Mouse (Mus musculus) spleen, adult 2 months (tissue): ENCODE results near the gene Cenpk. TPM values are rescaled to one million over a fixed set of nuclear protein-coding genes. Genes with fewer than 3 reads are reported as not detected.

Experiments used
- DNase-seq, 2 experiments: peaks; one replicate each; pipeline versions ENCODE4 v3.0.0 to v3.0.0-alpha.2; 2012 to 2021; ENCODE audit warnings: low spot score in 2 of 2, low read depth in 1 of 2
- H3K27ac ChIP-seq: fragments of 200-500 bp; 2 replicates; pipeline ENCODE4 v1.5.1; 2012; ENCODE audit warnings: low read length, inconsistent platforms; ENCODE audit not compliant: insufficient read depth
- H3K27me3 ChIP-seq: fragments of 200-500 bp; 2 replicates; pipeline ENCODE4 v1.6.1; 2012; ENCODE audit warnings: mild to moderate bottlenecking, moderate library complexity, low read length, inconsistent platforms; ENCODE audit not compliant: control insufficient read depth, insufficient read depth
- H3K36me3 ChIP-seq: fragments of 200-500 bp; 2 replicates; pipeline ENCODE4 v1.6.1; 2012; ENCODE audit warnings: mild to moderate bottlenecking, low read length, inconsistent platforms; ENCODE audit not compliant: control insufficient read depth, insufficient read depth
- H3K4me1 ChIP-seq: fragments of 200-500 bp; 2 replicates; pipeline ENCODE4 v1.6.1; 2011; ENCODE audit warnings: inconsistent platforms; ENCODE audit not compliant: control insufficient read depth, insufficient read depth, insufficient read length
- H3K4me3 ChIP-seq: fragments of 200-500 bp; 2 replicates; pipeline ENCODE4 v1.5.1; 2011; ENCODE audit warnings: mild to moderate bottlenecking, inconsistent platforms; ENCODE audit not compliant: insufficient read depth, insufficient read length; ENCODE audit errors: extremely low read depth
- CTCF ChIP-seq: fragments of 200-500 bp; IDR thresholded peaks from 2 replicates; pipeline ENCODE4 v1.5.1; 2011; ENCODE audit warnings: mild to moderate bottlenecking, inconsistent platforms; ENCODE audit not compliant: insufficient read depth, insufficient read length, insufficient replicate concordance; ENCODE audit errors: extremely low read depth
- POLR2A ChIP-seq: fragments of 200-500 bp; IDR thresholded peaks from 2 replicates; pipeline ENCODE4 v1.6.1; 2011; ENCODE audit warnings: low read depth, low read length, inconsistent platforms
- WGBS: fragments of 180-500 bp; shearing (Covaris S2); methylation state at CpG from one replicate; pipeline ENCODE4 v1.1.7; 2018; 5-methylcytosine and 5-hydroxymethylcytosine counted together
- polyA plus RNA-seq: library from polyadenylated mRNA; depleted of rRNA; stranded (reverse); fragments of >200 nt; gene quantifications from 2 replicates; pipeline ENCODE4 v1.2.3, GENCODE M21; 2012; rRNA removed

Cenpk gene
- polyA plus RNA-seq, 1 experiment: 0.21 TPM

DNA sequence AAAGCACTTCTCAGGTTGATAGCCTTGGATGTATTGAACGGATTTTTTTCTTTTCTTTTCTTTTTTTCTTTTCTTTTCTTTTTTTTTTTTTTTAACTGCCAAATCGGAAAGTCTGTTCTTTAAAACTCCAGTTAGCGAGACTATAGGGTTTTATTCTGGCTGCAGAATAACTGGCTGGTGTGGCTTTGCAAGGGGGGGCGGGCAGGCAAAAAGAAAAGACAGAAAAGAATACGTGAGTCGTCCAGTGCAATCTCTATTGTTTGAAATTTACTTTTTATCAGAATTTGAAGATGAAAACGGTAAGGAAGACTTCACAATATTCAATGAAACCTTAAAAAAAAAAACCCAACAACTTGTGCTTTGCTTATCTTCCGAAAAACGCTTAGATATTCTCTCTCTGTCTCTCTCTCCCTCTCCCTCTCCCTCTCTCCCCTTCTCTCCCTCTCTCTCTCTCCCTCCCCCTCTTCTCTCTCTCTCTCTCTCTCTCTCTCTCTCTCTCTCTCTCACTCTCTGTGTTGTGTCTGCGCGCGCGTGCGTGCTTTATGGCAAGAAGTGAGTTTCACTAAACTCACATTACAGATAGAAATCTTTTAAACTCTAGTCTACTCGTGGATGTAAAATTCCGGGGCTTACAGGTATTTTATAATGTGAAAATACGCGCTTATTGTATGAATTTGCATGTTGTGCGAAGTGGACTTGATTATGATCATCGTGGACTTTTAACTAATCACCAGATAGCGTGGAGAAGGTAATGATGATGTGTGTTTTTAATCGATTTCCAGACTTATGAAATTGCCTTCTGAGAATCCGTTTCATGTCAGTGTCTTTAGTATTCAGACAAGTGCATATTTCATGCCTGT is 59.2 kb downstream of the Cenpk start, which contains the start of gene Adamts6:
Gene Adamts6, plus strand, starts transcription at position 470 of the 860 bp plus-strand sequence.
- Histone ChIP-seq H3K4me3 (peak within 1 kb of the TSS; percentile 64), H3K27ac (peak within 1 kb of the TSS; percentile 62), H3K4me1 (peaks cover 3% of the 10 kb centered on the region; the same call in 1 of the 2 replicates), H3K36me3 (no peaks in the 10 kb centered on the region), H3K27me3 (no peaks in the 10 kb centered on the region)
- no peak for TF ChIP-seq POLR2A
- no peak for TF ChIP-seq CTCF
- WGBS: 1% methylated on average over 23 of the region's 23 CpGs
- DNase-seq: no peak

DNA sequence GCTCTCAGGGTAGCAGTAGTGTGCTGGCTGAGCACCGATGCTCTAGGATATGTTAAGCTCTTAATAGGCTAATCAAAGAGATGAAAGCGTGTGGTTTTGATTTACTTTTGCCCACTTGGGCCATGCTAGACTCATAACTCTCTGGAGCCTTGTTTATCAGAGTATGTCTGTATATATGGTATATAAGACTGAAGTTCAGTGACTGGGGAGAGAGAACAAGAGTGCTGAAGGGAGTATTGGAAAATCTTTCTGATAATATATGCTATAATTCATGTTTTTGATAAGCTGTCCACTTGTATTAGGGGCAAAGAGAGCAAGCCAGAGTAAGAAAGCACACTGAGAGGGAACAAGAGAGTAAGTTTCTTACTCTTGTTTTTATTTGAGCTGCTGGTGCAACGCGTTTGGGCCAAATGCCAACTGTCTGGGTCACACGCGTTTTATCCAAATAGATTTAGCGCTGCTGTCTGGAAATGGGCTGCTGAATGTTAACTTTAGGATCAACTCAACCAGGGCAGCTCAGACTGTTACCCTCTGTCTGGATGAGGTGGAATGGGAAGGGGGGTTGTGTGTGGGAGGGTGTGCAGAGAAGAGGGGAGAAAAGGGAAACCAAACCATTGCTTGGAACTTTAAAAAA is 59.9 kb downstream of the Cenpk start:
- peak overlapping the region; percentile 62 for H3K27ac ChIP-seq
- DNase-seq: peak in 1 of 2 experiments; percentile 9
- WGBS: 2% methylated on average over 7 of the region's 7 CpGs
- H3K4me3 ChIP-seq: peak overlapping the region; percentile 64
- H3K27me3 ChIP-seq: no peaks in the 10 kb centered on the region
- no peaks in the 10 kb centered on the region for H3K36me3 ChIP-seq
- TF ChIP-seq POLR2A: no peak
- no peak for TF ChIP-seq CTCF
- peaks cover 3% of the 10 kb centered on the region; the same call in 1 of the 2 replicates for H3K4me1 ChIP-seq

DNA sequence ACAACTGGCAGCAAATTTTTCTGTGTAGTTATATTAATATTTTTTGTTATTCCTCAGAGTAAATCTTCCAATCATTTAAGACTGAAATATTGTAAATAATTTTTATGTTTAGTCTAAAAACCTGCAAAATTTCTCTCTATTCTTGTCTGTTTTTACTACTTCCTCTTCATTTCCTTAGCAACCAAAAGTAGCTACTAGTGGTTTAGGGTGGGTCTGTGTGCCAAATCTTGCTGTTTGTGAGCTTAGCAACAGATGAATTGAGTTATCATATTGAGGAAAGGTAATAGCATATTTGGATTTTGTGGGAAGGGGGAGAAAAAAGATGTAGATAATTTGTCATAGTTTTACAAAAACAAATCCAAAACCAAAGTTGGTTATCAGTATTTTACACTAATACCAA is 60.8 kb downstream of the Cenpk start:
- no peak for TF ChIP-seq POLR2A
- TF ChIP-seq CTCF: no peak
- H3K27me3 ChIP-seq: no peaks in the 10 kb centered on the region
- no peak overlapping the region for H3K4me3 ChIP-seq
- DNase-seq: no peak
- H3K27ac ChIP-seq: no peak overlapping the region
- no peaks in the 10 kb centered on the region for H3K36me3 ChIP-seq
- peaks cover 3% of the 10 kb centered on the region; the same call in 1 of the 2 replicates for H3K4me1 ChIP-seq

DNA sequence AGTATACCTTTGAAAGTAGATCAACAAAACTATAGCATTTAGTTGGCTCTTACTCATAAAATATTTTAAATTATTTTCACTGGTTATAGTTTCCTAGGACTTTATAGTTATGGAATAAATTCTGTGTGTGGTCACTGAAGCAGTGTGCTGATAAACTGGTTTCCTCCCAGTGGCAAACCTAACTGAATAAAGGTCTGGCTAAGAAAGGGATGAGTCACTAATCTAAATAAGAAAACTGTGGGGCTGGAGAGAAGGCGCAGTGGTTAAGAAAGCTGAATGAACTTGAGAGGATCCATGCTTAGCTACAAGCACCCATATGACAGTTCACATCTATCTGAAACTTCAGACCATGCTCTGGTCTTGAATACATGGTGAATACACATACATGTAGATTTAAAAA is 67.1 kb downstream of the Cenpk start:
- H3K4me3 ChIP-seq: no peak overlapping the region
- H3K4me1 ChIP-seq: no peaks in the 10 kb centered on the region
- H3K27ac ChIP-seq: no peak overlapping the region
- TF ChIP-seq POLR2A: no peak
- 84% methylated on average over 1 of the region's 1 CpGs for WGBS
- H3K36me3 ChIP-seq: 0 out of 2 replicates have a peak, but pooled peaks cover 2% of the 10 kb centered on the region
- no peaks in the 10 kb centered on the region for H3K27me3 ChIP-seq
- no peak for DNase-seq

Other genes starting within 250 kb of the Cenpk start
- gene Nln, start 119.0 kb upstream of the Cenpk start, polyA plus RNA-seq: 3.2 and 3.7 TPM in 2 replicates
- gene Sgtb, start 118.9 kb upstream of the Cenpk start, polyA plus RNA-seq: 0.12 and 0.16 TPM in 2 replicates
- gene Trappc13, start 50.1 kb upstream of the Cenpk start, polyA plus RNA-seq: 2.8 and 3.0 TPM in 2 replicates
- gene Trim23, start 49.8 kb upstream of the Cenpk start, polyA plus RNA-seq: 1.2 and 1.5 TPM in 2 replicates
- gene Ppwd1, start 232 bp downstream of the Cenpk start, polyA plus RNA-seq: 0.67 and 1.1 TPM in 2 replicates
- 2.4 and 2.9 TPM in 2 replicates for gene Adamts6, start 59.2 kb downstream of the Cenpk start, polyA plus RNA-seq